Mouse (Mus musculus): ENCODE measurements at regions not wholly inside any gene's neighbourhood (a gene's known extent, or its start where the extent isn't known, plus 50 kb on each side); places are given as distances from the start of the nearest gene placed in this dataset.

GRCm38 (mm10) chr13:31240546-31240945, 266.5 kb downstream of the Gm5447 start:
- DNase-seq (ENCODE audit: low spot score), result no peak

- no peak for DNase-seq (ENCODE audit: low spot score)
Observed at GRCm38 (mm10) chr13:31248996-31249395, 275.0 kb downstream of the Gm5447 start.

GRCm38 (mm10) chr13:31249525-31249924, 275.5 kb downstream of the Gm5447 start:
- DNase-seq (ENCODE audit: low spot score), result no peak

GRCm38 (mm10) chr13:31254016-31254415, 280.0 kb downstream of the Gm5447 start:
- DNase-seq (ENCODE audit: low spot score), result no peak

GRCm38 (mm10) chr13:31254744-31255143, 280.7 kb downstream of the Gm5447 start:
- DNase-seq (ENCODE audit: low spot score), result no peak

- DNase-seq (ENCODE audit: low spot score), result no peak
Observed at GRCm38 (mm10) chr13:31255506-31255905, 281.5 kb downstream of the Gm5447 start.

GRCm38 (mm10) chr13:31267865-31268264, 288.1 kb upstream of the Foxq1 start:
- no peak for DNase-seq (ENCODE audit: low spot score)

- peak; percentile 43 for DNase-seq (ENCODE audit: low spot score)
Observed at GRCm38 (mm10) chr13:31276005-31276644, 279.8 kb upstream of the Foxq1 start.

GRCm38 (mm10) chr13:31290630-31291029, 265.3 kb upstream of the Foxq1 start:
- no peak for DNase-seq (ENCODE audit: low spot score)

- no peak for DNase-seq (ENCODE audit: low spot score)
Observed at GRCm38 (mm10) chr13:31292584-31293387, 263.1 kb upstream of the Foxq1 start.

GRCm38 (mm10) chr13:31294011-31294410, 261.9 kb upstream of the Foxq1 start:
- no peak for DNase-seq (ENCODE audit: low spot score)

- no peak for DNase-seq (ENCODE audit: low spot score)
Observed at GRCm38 (mm10) chr13:31303194-31303593, 252.7 kb upstream of the Foxq1 start.

- DNase-seq (ENCODE audit: low spot score), result no peak
Observed at GRCm38 (mm10) chr13:31304286-31304865, 251.6 kb upstream of the Foxq1 start.

GRCm38 (mm10) chr13:31309083-31309621, 246.8 kb upstream of the Foxq1 start:
- DNase-seq (ENCODE audit: low spot score), result no peak

GRCm38 (mm10) chr13:31312772-31313171, 243.2 kb upstream of the Foxq1 start:
- no peak for DNase-seq (ENCODE audit: low spot score)

GRCm38 (mm10) chr13:31313821-31314220, 242.1 kb upstream of the Foxq1 start:
- no peak for DNase-seq (ENCODE audit: low spot score)

- DNase-seq (ENCODE audit: low spot score), result no peak
Observed at GRCm38 (mm10) chr13:31317066-31317465, 238.9 kb upstream of the Foxq1 start.

- DNase-seq (ENCODE audit: low spot score), result no peak
Observed at GRCm38 (mm10) chr13:31318008-31318407, 237.9 kb upstream of the Foxq1 start.

GRCm38 (mm10) chr13:31321411-31321810, 234.5 kb upstream of the Foxq1 start:
- no peak for DNase-seq (ENCODE audit: low spot score)

- DNase-seq (ENCODE audit: low spot score), result no peak
Observed at GRCm38 (mm10) chr13:31326269-31326851, 229.6 kb upstream of the Foxq1 start.

- no peak for DNase-seq (ENCODE audit: low spot score)
Observed at GRCm38 (mm10) chr13:31327511-31327951, 228.4 kb upstream of the Foxq1 start.

- DNase-seq (ENCODE audit: low spot score), result no peak
Observed at GRCm38 (mm10) chr13:31328756-31329155, 227.2 kb upstream of the Foxq1 start.

Data from embryo, embryonic 10 days (tissue).